Mouse (Mus musculus) forebrain, embryonic 10.5 days (tissue): ENCODE measurements around the gene Trim15. TPM values are rescaled to one million over a fixed set of nuclear protein-coding genes. Genes with fewer than 3 reads are reported as not detected.
"Not testable (repeated sequence)": the region's sequence is repeated elsewhere in the genome, so short reads cannot be mapped to it uniquely, and the experiment has no call there.

Experiments used
- DNase-seq: peaks from one replicate; pipeline ENCODE4 v3.0.0-alpha.2; 2017; ENCODE audit warnings: low spot score; ENCODE audit errors: extremely low spot score
- H3K27ac ChIP-seq: fragments of 300-500 bp; sonication (generic); 2 replicates; pipeline ENCODE4 v1.5.1; 2016; ENCODE audit warnings: mild to moderate bottlenecking
- H3K27me3 ChIP-seq: fragments of 300-500 bp; sonication (generic); 2 replicates; pipeline ENCODE4 v1.6.1; 2016; ENCODE audit warnings: mild to moderate bottlenecking; ENCODE audit not compliant: poor library complexity, severe bottlenecking
- H3K36me3 ChIP-seq: fragments of 300-500 bp; sonication (generic); replicated peaks from 2 replicates; pipeline ENCODE4 v1.6.1; 2016; ENCODE audit warnings: mild to moderate bottlenecking, moderate library complexity
- H3K4me1 ChIP-seq: fragments of 300-500 bp; sonication (generic); 2 replicates; pipeline ENCODE4 v1.6.1; 2016
- H3K4me3 ChIP-seq: fragments of 300-500 bp; sonication (generic); 2 replicates; pipeline ENCODE4 v1.5.1; 2016; ENCODE audit warnings: mild to moderate bottlenecking, moderate library complexity
- H3K9me3 ChIP-seq: fragments of 300-500 bp; sonication (generic); 2 replicates; pipeline ENCODE4 v1.6.1; 2016; ENCODE audit warnings: mild to moderate bottlenecking, moderate library complexity
- WGBS: fragments of 180-500 bp; shearing (Covaris S2); methylation state at CpG from one replicate; pipeline ENCODE4 v1.1.7; 2016; 5-methylcytosine and 5-hydroxymethylcytosine counted together
- polyA plus RNA-seq: library from polyadenylated mRNA; unstranded; fragments of >200 nt; fragmentation: Nextera tagmentation; extraction: Ambion mirVana; gene quantifications from 2 replicates; pipeline ENCODE4 v1.2.1, GENCODE M21; 2016

The Trim15 gene
- polyA plus RNA-seq, 1 experiment from 2014 or later = 0.27 TPM

GRCm38 (mm10) chr17:36836427-36836812, 30.6 kb downstream of the Trim15 start:
- 14% methylated on average over 3 of the region's 3 CpGs for WGBS
- H3K9me3 ChIP-seq = no peaks in the 10 kb centered on the region
- H3K4me1 ChIP-seq = peaks cover 21% of the 10 kb centered on the region
- peak overlapping the region; percentile 75 for H3K4me3 ChIP-seq
- DNase-seq = peak; percentile 16
- no peaks in the 10 kb centered on the region for H3K27me3 ChIP-seq
- H3K27ac ChIP-seq = peak overlapping the region; percentile 95
- peaks cover 5% of the 10 kb centered on the region; the same call in 1 of the 2 replicates for H3K36me3 ChIP-seq

- H3K27me3 ChIP-seq = no peaks in the 10 kb centered on the region
- no peaks in the 10 kb centered on the region for H3K9me3 ChIP-seq
- 0 out of 2 replicates have a peak overlapping the region, but pooled peaks have one; percentile 95 for H3K27ac ChIP-seq
- DNase-seq = peak; percentile 42
- 36% methylated on average over 12 of the region's 12 CpGs for WGBS
- H3K4me3 ChIP-seq = peak overlapping the region; percentile 75
- H3K4me1 ChIP-seq = peaks cover 18% of the 10 kb centered on the region
- H3K36me3 ChIP-seq = peaks cover 5% of the 10 kb centered on the region; the same call in 1 of the 2 replicates
Observed at GRCm38 (mm10) chr17:36835591-36836426, 31.2 kb downstream of the Trim15 start.

- Histone ChIP-seq H3K27me3 (no peaks in the 10 kb centered on the region), H3K4me3 (no peak overlapping the region), H3K36me3 (no peaks in the 10 kb centered on the region), H3K4me1 (peaks cover 13% of the 10 kb centered on the region), H3K9me3 (no peaks in the 10 kb centered on the region), H3K27ac (no peak overlapping the region)
- 60% methylated on average over 4 of the region's 4 CpGs for WGBS
- no peak for DNase-seq
Observed at GRCm38 (mm10) chr17:36832694-36833093, 34.3 kb downstream of the Trim15 start.

GRCm38 (mm10) chr17:36830470-36830869, 36.5 kb downstream of the Trim15 start:
- Histone ChIP-seq H3K4me1 (no peaks in the 10 kb centered on the region), H3K27me3 (no peaks in the 10 kb centered on the region), H3K9me3 (no peaks in the 10 kb centered on the region), H3K27ac (no peak overlapping the region), H3K4me3 (no peak overlapping the region), H3K36me3 (no peaks in the 10 kb centered on the region)
- no peak for DNase-seq
- WGBS = 93% methylated on average over 3 of the region's 3 CpGs

- Histone ChIP-seq H3K27me3 (no peaks in the 10 kb centered on the region), H3K4me3 (no peak overlapping the region)
- 86% methylated on average over 2 of the region's 2 CpGs for WGBS
Observed at GRCm38 (mm10) chr17:36828488-36828887, 38.5 kb downstream of the Trim15 start.

GRCm38 (mm10) chr17:36826002-36826401, 41.0 kb downstream of the Trim15 start:
- 12% methylated on average over 5 of the region's 5 CpGs for WGBS

More at GRCm38 (mm10) chr17:36828488-36828887, 38.5 kb downstream of the Trim15 start:
- Histone ChIP-seq H3K36me3 (no peaks in the 10 kb centered on the region), H3K4me1 (no peaks in the 10 kb centered on the region), H3K27ac (no peak overlapping the region), H3K9me3 (no peaks in the 10 kb centered on the region)
- DNase-seq = no peak

GRCm38 (mm10) chr17:36825525-36825924, 41.5 kb downstream of the Trim15 start:
- Histone ChIP-seq H3K4me1 (no peaks in the 10 kb centered on the region), H3K4me3 (no peak overlapping the region), H3K27me3 (no peaks in the 10 kb centered on the region), H3K36me3 (no peaks in the 10 kb centered on the region), H3K9me3 (no peaks in the 10 kb centered on the region), H3K27ac (no peak overlapping the region)
- 25% methylated on average over 4 of the region's 4 CpGs for WGBS
- no peak for DNase-seq

More at GRCm38 (mm10) chr17:36826002-36826401, 41.0 kb downstream of the Trim15 start:
- H3K27me3 ChIP-seq, H3K36me3 ChIP-seq, H3K4me3 ChIP-seq, H3K4me1 ChIP-seq, H3K27ac ChIP-seq, H3K9me3 ChIP-seq: not testable (repeated sequence)
- DNase-seq = peak; percentile 32

- DNase-seq = peak; percentile 33
Observed at GRCm38 (mm10) chr17:36824005-36824404, 43.0 kb downstream of the Trim15 start.

GRCm38 (mm10) chr17:36811871-36812270, 55.1 kb downstream of the Trim15 start, which contains the start of gene H2-M10.6:
Gene H2-M10.6, plus strand, starts transcription at chr17:36812171.
- H3K4me1 ChIP-seq = no peaks in the 10 kb centered on the region
- no peaks in the 10 kb centered on the region for H3K36me3 ChIP-seq
- no peaks in the 10 kb centered on the region for H3K9me3 ChIP-seq
- no peak within 1 kb of the TSS for H3K27ac ChIP-seq
- H3K4me3 ChIP-seq = no peak within 1 kb of the TSS
- H3K27me3 ChIP-seq = no peaks in the 10 kb centered on the region
- DNase-seq = no peak

More at GRCm38 (mm10) chr17:36824005-36824404, 43.0 kb downstream of the Trim15 start:
- Histone ChIP-seq H3K27me3 (no peaks in the 10 kb centered on the region), H3K4me3 (no peak overlapping the region), H3K27ac (no peak overlapping the region), H3K36me3 (no peaks in the 10 kb centered on the region), H3K4me1 (no peaks in the 10 kb centered on the region), H3K9me3 (no peaks in the 10 kb centered on the region)

Other genes starting within 250 kb of the Trim15 start
- not detected in 2 replicates for gene H2-M9, start 224.5 kb downstream of the Trim15 start, polyA plus RNA-seq
- not detected in 2 replicates for gene H2-M1, start 195.0 kb downstream of the Trim15 start, polyA plus RNA-seq
- not detected in 2 replicates for gene H2-M10.5, start 94.3 kb downstream of the Trim15 start, polyA plus RNA-seq
- gene H2-M10.6, start 55.0 kb downstream of the Trim15 start, polyA plus RNA-seq = not detected in 2 replicates
- 42.8 and 44.3 TPM in 2 replicates for gene Trim26, start 30.1 kb downstream of the Trim15 start, polyA plus RNA-seq
- gene Trim10, start 2.4 kb upstream of the Trim15 start, polyA plus RNA-seq = 6.1 and 9.8 TPM in 2 replicates
- gene Trim40, start 22.9 kb upstream of the Trim15 start, polyA plus RNA-seq = not detected in 2 replicates
- not detected in 2 replicates for gene Trim31, start 30.9 kb upstream of the Trim15 start, polyA plus RNA-seq
- gene Rnf39, start 75.7 kb upstream of the Trim15 start, polyA plus RNA-seq = 0.26 and 0.31 TPM in 2 replicates
- gene Ppp1r11, start 84.5 kb upstream of the Trim15 start, polyA plus RNA-seq = 157 TPM in 2 replicates
- gene Znrd1, start 91.3 kb upstream of the Trim15 start, polyA plus RNA-seq = 89.0 and 98.1 TPM in 2 replicates
- gene Znrd1as, start 91.4 kb upstream of the Trim15 start, polyA plus RNA-seq = 9.9 and 11.0 TPM in 2 replicates
- not detected in 2 replicates for gene 2410137M14Rik, start 114.0 kb upstream of the Trim15 start, polyA plus RNA-seq
- gene H2-M5, start 122.3 kb upstream of the Trim15 start, polyA plus RNA-seq = 0.74 and 0.94 TPM in 2 replicates
- gene Zfp57, start 134.0 kb upstream of the Trim15 start, polyA plus RNA-seq = 78.5 and 81.0 TPM in 2 replicates
- 0.16 and 0.30 TPM in 2 replicates for gene Mog, start 156.2 kb upstream of the Trim15 start, polyA plus RNA-seq
- 8.0 and 8.4 TPM in 2 replicates for gene Gabbr1, start 178.8 kb upstream of the Trim15 start, polyA plus RNA-seq
- not detected in 2 replicates for gene Olfr90, start 221.3 kb upstream of the Trim15 start, polyA plus RNA-seq
- 0.15 TPM in 1 of 2 replicates, not detected in the other for gene Olfr91, start 231.1 kb upstream of the Trim15 start, polyA plus RNA-seq